Mouse (Mus musculus): ENCODE results near the gene Sf1. TPM values are rescaled to one million over a fixed set of nuclear protein-coding genes. Genes with fewer than 3 reads are reported as not detected.
A peak's percentile ranks its signal among the peaks of the same experiment; 100 is the strongest.

Sf1 gene
- total RNA-seq, 2 experiments from 2014 or later, result 169 to 224 TPM

DNA sequence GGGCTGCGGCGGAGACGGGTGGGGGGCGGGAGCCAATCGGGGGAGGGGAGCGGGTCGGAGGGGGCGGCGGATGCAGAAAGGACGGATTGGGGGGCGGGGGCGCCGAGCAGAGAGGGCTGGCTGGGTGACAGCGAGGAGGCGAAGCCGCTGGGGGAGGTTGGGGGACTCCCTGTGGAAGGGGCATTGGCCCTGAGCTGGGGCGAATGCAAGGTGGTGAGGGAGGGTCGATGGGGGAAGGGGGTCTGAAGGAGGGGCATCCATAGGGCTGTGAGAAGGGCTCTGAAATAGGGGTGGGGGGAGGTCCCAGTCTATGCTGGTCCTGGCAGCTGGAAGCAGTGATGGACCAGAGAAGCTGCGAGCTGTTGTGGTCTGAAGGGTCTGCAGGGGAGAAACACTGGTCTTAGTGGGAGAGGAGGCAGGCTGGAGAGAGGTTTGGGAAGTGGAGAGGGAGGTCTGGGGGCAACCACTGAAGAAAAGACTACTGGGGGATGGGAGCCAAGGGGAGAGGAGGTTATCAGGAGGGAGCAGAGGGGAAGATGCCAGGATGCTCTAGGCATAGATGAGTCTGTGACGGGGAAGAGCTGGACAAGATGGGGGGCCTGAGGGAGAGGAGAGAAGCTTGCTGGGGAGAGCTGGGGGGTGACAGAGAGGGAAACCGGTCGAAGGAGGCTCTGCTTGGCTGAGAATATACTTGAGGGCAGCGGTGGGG is 55.6 kb downstream of the Sf1 start:
- no peak for DNase-seq

DNA sequence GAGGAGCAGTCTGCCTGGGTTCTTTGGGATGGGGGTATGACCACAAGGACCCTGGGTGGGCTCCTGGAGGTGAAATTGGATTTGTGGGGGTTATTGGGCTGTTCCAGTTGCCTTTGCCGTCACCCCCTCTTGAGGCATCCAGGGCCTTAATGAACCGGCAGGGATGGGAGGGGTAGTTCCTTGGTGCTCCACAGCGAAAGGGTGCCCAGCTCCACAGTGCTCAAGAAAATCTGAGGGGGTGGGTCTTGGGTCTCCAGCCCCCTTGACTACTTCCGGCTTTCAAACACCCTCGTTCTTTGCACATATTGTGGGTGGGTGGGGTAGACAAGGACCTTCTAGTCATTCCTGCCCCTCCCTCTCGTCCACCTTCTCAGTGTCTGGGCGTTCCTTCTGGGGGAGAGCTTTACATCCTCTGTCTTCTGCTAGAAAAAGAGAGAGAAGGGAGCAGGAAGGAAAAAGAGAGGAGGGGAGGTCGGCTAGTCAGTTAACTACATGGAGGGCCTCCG is 56.4 kb downstream of the Sf1 start:
- no peak for DNase-seq

DNA sequence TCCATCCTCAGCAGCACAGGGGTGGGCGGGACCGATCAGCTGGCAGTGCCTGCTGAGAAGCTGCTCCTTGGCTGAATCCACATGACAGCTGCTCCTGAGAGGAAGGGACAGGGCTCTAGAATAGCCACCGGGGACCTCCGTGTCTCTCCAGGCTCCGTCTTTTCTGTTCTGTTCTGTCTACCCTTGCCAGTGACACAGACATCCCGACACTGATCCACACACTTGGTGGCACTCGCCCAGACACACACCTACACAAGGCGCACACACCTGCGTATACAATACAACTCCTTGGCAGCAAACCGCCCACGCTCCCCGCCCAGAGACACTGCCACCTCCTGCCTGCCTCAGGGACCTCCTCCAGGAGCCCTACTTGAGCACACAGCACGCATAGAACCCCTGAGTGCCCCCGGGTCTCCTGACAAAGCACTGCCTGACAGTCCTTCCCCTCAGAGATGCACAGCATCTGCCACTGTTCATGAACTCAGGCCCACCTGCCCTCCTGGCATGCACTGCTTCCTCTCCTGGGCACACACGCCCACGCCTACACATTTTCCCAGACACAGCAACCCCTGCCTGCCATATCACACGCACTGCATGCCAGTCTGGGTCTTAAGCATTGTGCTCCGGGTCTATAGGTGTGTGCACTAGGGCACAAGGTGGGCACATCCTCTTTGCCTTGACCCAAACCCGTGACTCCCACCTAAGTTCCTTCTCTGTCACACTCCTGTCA is 57.2 kb downstream of the Sf1 start:
- DNase-seq, result no peak

DNA sequence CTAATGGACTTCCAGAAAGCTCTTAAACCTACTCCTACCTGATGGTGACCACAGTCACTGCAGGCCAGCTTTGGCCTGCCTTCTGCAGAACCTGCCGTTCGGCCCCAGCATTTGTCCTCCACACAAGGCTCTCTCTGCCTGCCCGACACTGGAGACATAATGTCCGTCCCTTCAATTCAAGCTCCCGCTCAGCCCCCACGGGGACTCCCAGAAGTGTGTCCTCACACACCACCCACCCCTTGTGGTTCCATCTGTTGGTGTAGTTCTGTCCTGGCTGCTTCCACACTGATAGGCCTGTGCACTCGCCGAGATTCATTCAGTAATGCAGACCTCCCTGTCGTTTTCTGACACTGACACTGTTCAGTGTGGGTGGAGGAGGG is 57.7 kb downstream of the Sf1 start:
- no peak for DNase-seq

DNA sequence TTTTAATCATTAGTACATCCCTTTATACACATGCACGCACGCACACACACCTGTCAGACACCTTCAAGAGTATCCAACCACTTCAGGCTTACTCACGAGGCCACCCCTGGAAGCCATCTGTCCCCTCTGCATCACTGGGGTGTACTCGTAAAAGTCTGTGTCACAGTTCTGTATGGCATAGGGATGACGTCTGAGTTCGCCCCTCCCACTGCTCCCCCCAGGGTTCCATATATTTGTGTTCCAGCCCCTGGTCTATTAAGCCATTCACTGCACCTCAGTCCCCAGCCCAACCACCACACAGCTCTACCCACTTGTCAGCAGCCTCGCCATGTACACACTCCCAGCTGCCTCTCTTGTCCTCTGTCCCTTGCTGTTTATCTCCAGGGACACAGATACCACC is 58.5 kb downstream of the Sf1 start:
- no peak for DNase-seq

DNA sequence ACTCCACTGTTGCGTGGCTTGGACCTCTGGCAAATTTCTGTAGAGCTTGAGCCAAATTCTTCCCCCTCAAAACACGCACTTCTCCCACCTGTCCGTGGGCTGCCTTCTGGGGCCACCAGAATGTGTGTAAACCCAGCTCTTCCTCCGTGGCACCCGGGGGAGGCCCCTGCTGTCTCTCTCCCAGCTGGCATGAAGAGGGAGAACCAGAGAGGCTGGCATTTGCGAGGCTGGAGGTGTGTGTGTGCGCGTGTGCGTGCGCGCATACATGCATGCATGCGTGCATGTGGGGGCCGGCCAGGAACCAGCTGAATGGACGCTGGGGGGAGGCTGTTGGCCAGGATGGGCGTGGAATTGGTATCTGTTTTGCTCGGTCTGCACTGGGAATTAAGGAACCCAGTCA is 59.8 kb downstream of the Sf1 start:
- DNase-seq, result no peak

DNA sequence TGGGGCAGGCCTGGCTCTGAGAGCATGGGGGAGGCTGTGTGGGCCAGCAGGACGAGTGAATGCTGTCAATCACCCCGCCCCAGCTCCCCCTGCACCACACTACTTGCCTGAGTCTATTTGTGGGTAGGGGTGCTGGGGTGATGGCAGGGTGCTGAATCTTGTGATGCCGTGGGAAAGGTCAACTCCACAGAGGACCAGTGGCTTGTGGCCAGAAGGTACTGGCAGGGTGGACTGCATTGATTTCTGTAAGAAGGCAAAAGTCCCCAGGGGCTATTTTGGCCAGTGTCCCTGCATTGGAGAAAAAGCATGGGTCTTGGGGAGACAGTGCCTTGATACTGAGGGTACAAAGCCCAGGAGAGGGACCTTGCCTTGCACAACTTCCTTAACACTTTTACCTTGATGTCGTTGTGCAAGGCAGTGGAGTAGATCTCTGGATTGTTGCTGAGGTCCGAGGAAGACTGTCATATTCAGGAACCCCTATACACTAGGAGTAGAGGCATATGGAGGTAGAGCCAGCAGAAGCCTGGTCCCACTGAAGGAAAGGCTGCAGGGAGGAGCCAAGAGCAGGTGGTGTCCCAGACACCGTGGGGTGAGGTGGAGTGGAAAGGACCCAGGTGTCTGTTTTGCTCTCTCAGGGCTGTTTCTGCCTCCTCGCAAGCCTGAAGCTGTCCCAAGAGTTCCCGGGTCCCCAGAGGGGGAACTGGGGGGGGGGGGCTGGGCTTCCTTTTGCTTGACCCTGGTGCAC is 60.8 kb downstream of the Sf1 start:
- DNase-seq, result no peak

DNA sequence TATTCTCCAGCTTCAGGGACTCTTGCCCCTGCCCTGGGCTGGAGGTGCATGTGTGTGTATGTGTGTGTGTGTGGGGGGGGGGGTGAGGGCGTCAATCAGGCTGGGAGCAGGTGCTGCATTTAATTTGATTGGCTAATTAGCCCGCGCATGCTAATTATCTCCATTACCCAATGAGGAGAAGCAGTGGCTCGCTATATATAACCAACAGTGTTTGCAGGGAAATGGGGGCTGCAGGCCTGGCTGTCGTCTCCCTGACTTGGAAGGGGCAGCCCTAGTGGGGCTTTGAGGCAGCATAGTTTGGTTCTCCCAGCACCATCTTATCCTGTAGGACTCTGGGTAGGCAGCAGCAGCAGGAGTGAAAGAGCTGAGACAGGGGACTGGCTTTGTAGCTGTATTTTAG is 62.1 kb downstream of the Sf1 start:
- no peak for DNase-seq

DNA sequence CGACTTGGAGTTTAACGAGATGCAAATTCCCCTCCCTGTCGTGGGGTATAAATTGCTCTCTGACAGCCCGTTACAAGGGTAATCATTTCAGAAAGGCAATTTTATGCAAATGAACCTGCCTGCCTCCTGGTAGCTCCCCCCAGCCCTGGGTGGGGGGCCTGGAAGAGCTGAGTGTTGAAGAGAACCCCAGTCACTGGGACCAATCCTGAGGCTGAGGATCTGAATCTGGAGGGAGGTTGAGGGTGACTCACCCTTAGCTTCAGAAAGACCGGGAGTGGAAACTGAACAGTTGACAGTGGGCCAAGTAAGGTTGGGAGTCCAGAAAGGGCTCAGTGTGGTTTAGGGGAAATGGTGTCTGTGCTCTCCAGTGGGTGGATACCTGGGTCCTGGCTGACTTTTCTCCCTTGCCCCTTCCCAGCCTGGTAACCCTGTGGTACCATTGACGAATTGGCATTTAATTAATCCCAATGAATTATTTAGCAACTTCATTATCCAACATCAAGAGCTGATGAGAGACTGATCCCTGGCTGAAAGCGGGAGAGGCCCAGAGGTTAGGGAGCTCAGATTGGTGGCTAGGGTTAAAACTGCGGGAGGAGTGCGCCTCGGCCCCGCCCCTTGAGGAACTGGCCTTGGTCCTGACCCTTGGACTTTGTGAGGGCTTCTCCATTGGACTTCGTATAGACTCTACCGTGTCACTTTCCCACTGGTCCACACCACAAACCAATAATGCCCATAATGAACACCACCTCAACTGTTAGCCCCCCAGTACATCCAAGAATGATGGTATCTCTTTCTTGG is 63.4 kb downstream of the Sf1 start:
- peak; percentile 55 to 68 for DNase-seq

Small RNA genes lying within 50 kb of the gene (microRNA-seq; reads per million reads assigned to microRNA genes)
- 1.5 reads per million for gene Mir6989

Other genes with a start within 250 kb of the Sf1 start
- gene Sac3d1, start 245.0 kb upstream of the Sf1 start, total RNA-seq (2021), result 10 to 100 TPM; 15.4 to 17.7 TPM
- gene Snx15, start 235.4 kb upstream of the Sf1 start, total RNA-seq (2021), result 10 to 100 TPM; 29.0 to 29.2 TPM
- 1 to 10 TPM; 1.2 to 2.0 TPM for gene Batf2, start 222.7 kb upstream of the Sf1 start, total RNA-seq (2021)
- 10 to 100 TPM; 80.5 to 81.7 TPM for gene Arl2, start 222.1 kb upstream of the Sf1 start, total RNA-seq (2021)
- 1 to 10 TPM; 1.7 TPM for gene Majin, start 179.3 kb upstream of the Sf1 start, total RNA-seq (2021)
- 10 to 100 TPM; 25.5 to 27.9 TPM for gene Gpha2, start 137.3 kb upstream of the Sf1 start, total RNA-seq (2021)
- 100 to 1,000 TPM in 1 of 2 experiments, 10 to 100 TPM in 1; 83.5 to 129 TPM for gene Ppp2r5b, start 127.8 kb upstream of the Sf1 start, total RNA-seq (2021)
- 10 to 100 TPM; 30.7 to 33.3 TPM for gene Atg2a, start 122.0 kb upstream of the Sf1 start, total RNA-seq (2021)
- 100 to 1,000 TPM; 119 to 188 TPM for gene Ehd1, start 87.0 kb upstream of the Sf1 start, total RNA-seq (2021)
- 10 to 100 TPM; 22.6 to 23.5 TPM for gene Cdc42bpg, start 57.2 kb upstream of the Sf1 start, total RNA-seq (2021)
- 10 to 100 TPM; 48.7 to 56.3 TPM for gene Men1, start 28.7 kb upstream of the Sf1 start, total RNA-seq (2021)
- 10 to 100 TPM; 29.9 to 32.2 TPM for gene Map4k2, start 22.6 kb upstream of the Sf1 start, total RNA-seq (2021)
- 100 to 1,000 TPM in 1 of 2 experiments, 10 to 100 TPM in 1; 75.6 to 124 TPM for gene Pygm, start 20.7 kb downstream of the Sf1 start, total RNA-seq (2021)
- gene Rasgrp2, start 35.6 kb downstream of the Sf1 start, total RNA-seq (2021), result 10 to 100 TPM; 28.7 to 34.4 TPM
- 1 to 10 TPM; 9.2 TPM for gene Nrxn2, start 55.0 kb downstream of the Sf1 start, total RNA-seq (2021)
- under 1 TPM in 1 of 2 experiments, not detected in 1; 0.20 TPM for gene Slc22a12, start 179.3 kb downstream of the Sf1 start, total RNA-seq (2021)